Mouse (Mus musculus): Measurements from ENCODE around the gene Fxyd1. TPM values are rescaled to one million over a fixed set of nuclear protein-coding genes. Genes with fewer than 3 reads are reported as not detected.

Fxyd1 gene
- polyA plus RNA-seq, 1 experiment from 2014 or later = 12.5 TPM

DNA sequence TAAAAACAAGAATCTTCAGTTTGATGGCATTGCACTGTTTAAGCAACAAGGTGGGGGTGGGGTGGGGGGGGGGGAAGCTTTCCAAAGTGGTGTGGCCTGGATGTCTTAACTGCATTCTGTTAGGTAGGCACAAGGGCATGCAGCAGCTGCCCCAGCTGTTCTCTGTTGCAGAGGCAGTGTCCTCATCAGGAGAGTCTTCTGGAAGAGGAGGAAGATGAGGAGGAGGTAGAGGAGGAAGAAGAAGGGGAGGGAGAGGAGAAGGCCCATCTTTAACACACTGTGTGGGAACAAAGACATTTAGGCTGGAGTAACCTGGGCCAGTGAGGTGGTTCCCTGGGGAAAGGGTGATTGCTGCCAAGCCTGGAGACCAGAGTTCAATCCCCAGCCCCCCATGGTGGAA, 25.1 kb upstream of the Fxyd1 start:
- ATAC-seq (ENCODE audit: insufficient number of reproducible peaks, low FRiP score, low TSS enrichment, low read depth) (no peak), DNase-seq (ENCODE audit: low spot score) (no peak)
- Histone ChIP-seq H3K27ac (replicated peaks; ENCODE audit: low read depth, low read length) (no peak overlapping the region), H3K27me3 (ENCODE audit: control insufficient read depth, insufficient read depth, low read length) (no peaks in the 10 kb centered on the region), H3K4me3 (ENCODE audit: low read depth, low read length) (no peak overlapping the region), H3K4me2 (ENCODE audit: low read depth, severe bottlenecking) (no peak overlapping the region), H3K36me3 (ENCODE audit: control insufficient read depth, insufficient read depth, low read length) (no peaks in the 10 kb centered on the region), H3K9me3 (ENCODE audit: control insufficient read depth, low read length) (peaks cover 3% of the 10 kb centered on the region; the same call in 1 of the 2 replicates), H3K4me1 (ENCODE audit: control insufficient read depth, insufficient read depth, low read length) (0 out of 2 replicates have a peak, but pooled peaks cover 2% of the 10 kb centered on the region), H3K9ac (ENCODE audit: low read length) (no peak overlapping the region)

DNA sequence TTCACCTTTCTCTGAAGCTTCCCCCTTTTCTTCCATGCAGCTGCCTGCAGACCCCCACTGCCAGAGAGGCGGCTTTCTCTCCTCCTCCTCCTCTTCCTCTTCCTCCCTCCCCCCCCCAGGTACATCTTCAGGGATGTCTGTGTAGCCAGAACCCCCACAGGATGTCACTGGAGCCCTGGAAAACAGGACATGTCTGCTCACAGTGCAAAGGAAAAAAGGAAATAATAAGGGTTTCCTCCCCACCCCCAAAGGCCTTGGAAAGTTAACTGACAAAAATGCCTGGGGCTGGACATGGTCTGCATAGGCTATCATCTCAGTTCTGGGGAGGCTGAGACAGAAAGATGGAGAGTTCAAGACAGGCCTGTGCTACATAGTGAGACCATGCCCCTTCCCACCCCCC, 24.1 kb upstream of the Fxyd1 start:
- Histone ChIP-seq H3K36me3 (ENCODE audit: control insufficient read depth, insufficient read depth, low read length) (no peaks in the 10 kb centered on the region), H3K4me2 (ENCODE audit: low read depth, severe bottlenecking) (no peak overlapping the region), H3K27me3 (ENCODE audit: control insufficient read depth, insufficient read depth, low read length) (no peaks in the 10 kb centered on the region), H3K9ac (ENCODE audit: low read length) (no peak overlapping the region), H3K27ac (replicated peaks; ENCODE audit: low read depth, low read length) (no peak overlapping the region), H3K4me3 (ENCODE audit: low read depth, low read length) (no peak overlapping the region), H3K9me3 (ENCODE audit: control insufficient read depth, low read length) (peaks cover 3% of the 10 kb centered on the region; the same call in 1 of the 2 replicates), H3K4me1 (ENCODE audit: control insufficient read depth, insufficient read depth, low read length) (0 out of 2 replicates have a peak, but pooled peaks cover 2% of the 10 kb centered on the region)
- ATAC-seq (ENCODE audit: insufficient number of reproducible peaks, low FRiP score, low TSS enrichment, low read depth) (no peak), DNase-seq (ENCODE audit: low spot score) (no peak)
- WGBS = 54% methylated on average over 1 of the region's 1 CpGs

DNA sequence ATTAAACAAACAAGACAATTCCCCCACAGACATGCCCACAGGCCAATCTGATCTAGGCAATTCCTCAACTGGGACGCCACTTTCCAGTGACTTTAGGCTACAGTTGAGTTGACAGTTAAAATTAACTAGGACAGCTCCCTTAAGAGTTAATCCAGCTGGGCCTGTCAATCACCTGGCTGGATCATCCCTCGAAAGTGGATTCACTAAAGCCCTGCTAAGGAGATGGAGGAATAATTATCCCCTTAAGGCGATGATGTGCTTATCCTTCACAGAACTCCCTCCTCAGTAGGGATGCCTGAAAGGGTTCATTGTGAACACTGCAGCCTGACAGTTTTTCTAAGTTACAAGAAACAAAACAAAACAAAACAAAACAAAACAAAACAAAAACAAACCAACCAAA, 23.6 kb upstream of the Fxyd1 start:
- H3K9ac ChIP-seq (ENCODE audit: low read length) = no peak overlapping the region
- no peak for DNase-seq (ENCODE audit: low spot score)
- no peak overlapping the region for H3K27ac ChIP-seq (replicated peaks; ENCODE audit: low read depth, low read length)
- H3K36me3 ChIP-seq (ENCODE audit: control insufficient read depth, insufficient read depth, low read length) = no peaks in the 10 kb centered on the region
- H3K9me3 ChIP-seq (ENCODE audit: control insufficient read depth, low read length) = peaks cover 3% of the 10 kb centered on the region; the same call in 1 of the 2 replicates
- no peak for ATAC-seq (ENCODE audit: insufficient number of reproducible peaks, low FRiP score, low TSS enrichment, low read depth)
- 0 out of 2 replicates have a peak, but pooled peaks cover 2% of the 10 kb centered on the region for H3K4me1 ChIP-seq (ENCODE audit: control insufficient read depth, insufficient read depth, low read length)
- WGBS = 72% methylated on average over 3 of the region's 3 CpGs
- no peaks in the 10 kb centered on the region for H3K27me3 ChIP-seq (ENCODE audit: control insufficient read depth, insufficient read depth, low read length)
- no peak overlapping the region for H3K4me3 ChIP-seq (ENCODE audit: low read depth, low read length)
- H3K4me2 ChIP-seq (ENCODE audit: low read depth, severe bottlenecking) = no peak overlapping the region

DNA sequence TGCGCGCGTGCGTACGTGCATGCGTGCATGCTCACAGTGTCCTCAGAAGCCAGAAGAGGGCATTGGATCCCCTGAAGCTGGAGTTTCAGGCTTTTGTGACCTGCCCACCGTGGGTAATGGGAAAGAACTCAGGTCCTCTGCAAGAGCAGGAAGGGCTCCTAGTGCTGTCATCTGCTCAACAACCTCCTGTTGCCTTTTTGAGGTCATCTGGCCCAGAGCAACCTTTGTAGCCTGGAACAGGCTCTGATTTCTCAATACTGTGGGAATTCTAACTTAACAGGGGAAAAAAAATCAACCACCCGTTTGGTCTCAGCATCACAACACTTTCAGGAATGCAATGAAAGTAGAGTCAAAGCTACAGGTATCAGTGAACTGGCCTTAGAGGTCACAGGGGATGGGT, 22.7 kb upstream of the Fxyd1 start:
- H3K4me3 ChIP-seq (ENCODE audit: low read depth, low read length) = no peak overlapping the region
- ATAC-seq (ENCODE audit: insufficient number of reproducible peaks, low FRiP score, low TSS enrichment, low read depth) = no peak
- H3K27ac ChIP-seq (replicated peaks; ENCODE audit: low read depth, low read length) = no peak overlapping the region
- H3K4me1 ChIP-seq (ENCODE audit: control insufficient read depth, insufficient read depth, low read length) = 0 out of 2 replicates have a peak, but pooled peaks cover 2% of the 10 kb centered on the region
- H3K9me3 ChIP-seq (ENCODE audit: control insufficient read depth, low read length) = peaks cover 3% of the 10 kb centered on the region; the same call in 1 of the 2 replicates
- 83% methylated on average over 8 of the region's 8 CpGs for WGBS
- no peaks in the 10 kb centered on the region for H3K36me3 ChIP-seq (ENCODE audit: control insufficient read depth, insufficient read depth, low read length)
- no peak overlapping the region for H3K4me2 ChIP-seq (ENCODE audit: low read depth, severe bottlenecking)
- DNase-seq (ENCODE audit: low spot score) = no peak
- H3K27me3 ChIP-seq (ENCODE audit: control insufficient read depth, insufficient read depth, low read length) = no peaks in the 10 kb centered on the region
- no peak overlapping the region for H3K9ac ChIP-seq (ENCODE audit: low read length)

DNA sequence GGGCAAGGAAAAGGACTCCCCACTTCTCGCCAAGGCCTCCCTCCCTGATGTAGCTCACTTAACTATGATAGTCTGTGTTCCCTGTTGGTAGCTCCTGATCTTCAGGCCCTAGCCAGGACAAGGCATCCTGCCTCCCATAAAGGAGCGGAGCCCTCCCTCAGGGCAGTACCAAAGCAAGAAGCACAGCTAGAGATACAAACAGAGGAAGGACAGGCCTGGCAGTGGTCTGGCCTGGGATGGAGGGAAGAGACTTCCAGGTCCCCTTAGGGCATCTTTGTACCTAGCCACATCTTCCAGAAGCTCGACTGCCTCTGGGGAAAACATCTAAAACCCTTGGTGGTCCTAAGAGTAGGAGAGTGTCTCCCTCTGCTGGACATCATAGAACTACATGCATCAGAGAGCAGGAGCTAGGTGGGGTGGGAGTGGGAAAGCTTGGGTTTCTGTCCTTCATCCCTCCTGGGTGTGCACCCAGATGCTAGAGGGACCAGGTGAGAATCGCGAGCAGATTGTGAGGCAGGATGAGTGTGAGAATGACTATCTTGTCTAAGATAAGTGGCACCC, 21.0 kb upstream of the Fxyd1 start:
- DNase-seq (ENCODE audit: low spot score) (peak; percentile 49), ATAC-seq (ENCODE audit: insufficient number of reproducible peaks, low FRiP score, low TSS enrichment, low read depth) (peak; percentile 17; the same call in 1 of the 2 replicates)
- H3K4me2 ChIP-seq (ENCODE audit: low read depth, severe bottlenecking) = no peak overlapping the region
- no peak overlapping the region for H3K9ac ChIP-seq (ENCODE audit: low read length)
- H3K27ac ChIP-seq (replicated peaks; ENCODE audit: low read depth, low read length) = 0 out of 2 replicates have a peak overlapping the region, but pooled peaks have one; percentile 30
- H3K9me3 ChIP-seq (ENCODE audit: control insufficient read depth, low read length) = peaks cover 3% of the 10 kb centered on the region; the same call in 1 of the 2 replicates
- no peaks in the 10 kb centered on the region for H3K27me3 ChIP-seq (ENCODE audit: control insufficient read depth, insufficient read depth, low read length)
- H3K36me3 ChIP-seq (ENCODE audit: control insufficient read depth, insufficient read depth, low read length) = no peaks in the 10 kb centered on the region
- H3K4me3 ChIP-seq (ENCODE audit: low read depth, low read length) = no peak overlapping the region
- WGBS = 46% methylated on average over 5 of the region's 5 CpGs
- H3K4me1 ChIP-seq (ENCODE audit: control insufficient read depth, insufficient read depth, low read length) = 0 out of 2 replicates have a peak, but pooled peaks cover 2% of the 10 kb centered on the region

DNA sequence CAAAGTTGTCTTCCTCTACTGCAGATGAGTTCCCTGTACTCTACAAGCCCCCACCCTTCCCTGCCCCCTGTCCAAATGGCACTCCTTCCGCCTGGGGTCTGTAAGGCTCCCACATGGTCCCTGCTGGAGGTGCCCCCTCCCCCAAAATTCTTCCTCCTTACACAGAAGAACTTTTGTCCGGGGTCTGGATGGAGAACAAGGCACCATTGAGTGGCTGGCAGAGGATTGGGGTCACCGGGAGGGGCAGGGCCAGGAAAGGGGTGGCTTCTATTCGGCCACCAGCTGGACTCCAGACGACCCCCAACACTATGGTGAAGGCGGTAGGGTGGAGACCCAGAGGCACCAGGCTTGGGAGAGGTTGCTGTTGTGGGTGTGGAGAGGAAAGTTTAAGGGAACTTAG, 20.5 kb upstream of the Fxyd1 start:
- Histone ChIP-seq H3K36me3 (ENCODE audit: control insufficient read depth, insufficient read depth, low read length) (no peaks in the 10 kb centered on the region), H3K9ac (ENCODE audit: low read length) (no peak overlapping the region), H3K9me3 (ENCODE audit: control insufficient read depth, low read length) (peaks cover 3% of the 10 kb centered on the region; the same call in 1 of the 2 replicates), H3K4me2 (ENCODE audit: low read depth, severe bottlenecking) (no peak overlapping the region), H3K27ac (replicated peaks; ENCODE audit: low read depth, low read length) (0 out of 2 replicates have a peak overlapping the region, but pooled peaks have one; percentile 21), H3K4me1 (ENCODE audit: control insufficient read depth, insufficient read depth, low read length) (0 out of 2 replicates have a peak, but pooled peaks cover 2% of the 10 kb centered on the region), H3K27me3 (ENCODE audit: control insufficient read depth, insufficient read depth, low read length) (no peaks in the 10 kb centered on the region), H3K4me3 (ENCODE audit: low read depth, low read length) (no peak overlapping the region)
- no peak for DNase-seq (ENCODE audit: low spot score)
- 52% methylated on average over 6 of the region's 6 CpGs for WGBS
- peak; percentile 62 for ATAC-seq (ENCODE audit: insufficient number of reproducible peaks, low FRiP score, low TSS enrichment, low read depth)

DNA sequence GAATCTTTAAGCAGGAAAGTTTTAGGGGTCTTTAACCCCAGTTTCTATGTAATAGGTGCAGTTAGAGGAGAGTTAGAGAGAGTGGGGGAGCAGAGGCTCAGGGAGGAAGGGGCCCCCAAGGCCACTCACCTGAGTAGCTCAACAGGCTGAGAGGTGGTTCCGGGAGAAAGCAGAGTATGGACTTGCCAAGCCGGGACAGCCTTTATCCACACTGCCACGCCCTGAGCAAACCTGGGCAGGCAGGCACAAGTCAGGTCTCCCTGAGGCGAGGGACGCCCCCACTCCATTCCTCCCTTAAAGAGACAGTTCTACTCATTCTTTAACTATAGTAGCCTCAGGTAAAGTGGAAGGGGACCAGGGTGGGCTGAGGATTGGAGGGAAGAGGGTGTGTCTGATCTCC, 19.5 kb upstream of the Fxyd1 start, which contains the start of gene Fxyd3:
TSS of gene Fxyd3 (minus strand) at position 213 of the 400 bp plus-strand sequence.
- no peak within 1 kb of the TSS for H3K4me2 ChIP-seq (ENCODE audit: low read depth, severe bottlenecking)
- WGBS = 40% methylated on average over 5 of the region's 5 CpGs
- 0 out of 2 replicates have a peak within 1 kb of the TSS, but pooled peaks have one; percentile 21 for H3K27ac ChIP-seq (replicated peaks; ENCODE audit: low read depth, low read length)
- H3K27me3 ChIP-seq (ENCODE audit: control insufficient read depth, insufficient read depth, low read length) = no peaks in the 10 kb centered on the region
- H3K4me1 ChIP-seq (ENCODE audit: control insufficient read depth, insufficient read depth, low read length) = 0 out of 2 replicates have a peak, but pooled peaks cover 2% of the 10 kb centered on the region
- DNase-seq (ENCODE audit: low spot score) = no peak
- peaks cover 3% of the 10 kb centered on the region; the same call in 1 of the 2 replicates for H3K9me3 ChIP-seq (ENCODE audit: control insufficient read depth, low read length)
- no peaks in the 10 kb centered on the region for H3K36me3 ChIP-seq (ENCODE audit: control insufficient read depth, insufficient read depth, low read length)
- H3K9ac ChIP-seq (ENCODE audit: low read length) = no peak within 1 kb of the TSS
- ATAC-seq (ENCODE audit: insufficient number of reproducible peaks, low FRiP score, low TSS enrichment, low read depth) = no peak
- no peak within 1 kb of the TSS for H3K4me3 ChIP-seq (ENCODE audit: low read depth, low read length)

DNA sequence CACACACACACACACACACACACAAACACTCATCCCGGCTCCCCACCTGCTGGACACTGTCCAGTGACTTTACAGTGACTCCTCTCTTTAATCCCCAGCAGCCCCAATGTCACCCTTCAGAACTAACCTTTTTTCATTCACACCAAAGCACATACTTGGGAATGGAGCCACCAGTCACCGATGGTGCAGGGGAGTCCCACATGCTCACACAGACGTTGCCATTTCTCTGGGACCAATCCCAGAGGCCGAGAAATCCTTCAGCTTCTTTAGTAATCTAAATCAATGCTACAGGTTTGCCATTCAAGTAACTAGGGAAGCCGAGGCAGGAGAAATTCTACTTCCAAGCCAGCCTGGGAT, 17.7 kb upstream of the Fxyd1 start:
- Histone ChIP-seq H3K36me3 (ENCODE audit: control insufficient read depth, insufficient read depth, low read length) (no peaks in the 10 kb centered on the region), H3K4me1 (ENCODE audit: control insufficient read depth, insufficient read depth, low read length) (0 out of 2 replicates have a peak, but pooled peaks cover 2% of the 10 kb centered on the region), H3K27ac (replicated peaks; ENCODE audit: low read depth, low read length) (no peak overlapping the region), H3K27me3 (ENCODE audit: control insufficient read depth, insufficient read depth, low read length) (no peaks in the 10 kb centered on the region), H3K9me3 (ENCODE audit: control insufficient read depth, low read length) (no peaks in the 10 kb centered on the region), H3K4me3 (ENCODE audit: low read depth, low read length) (no peak overlapping the region), H3K9ac (ENCODE audit: low read length) (no peak overlapping the region), H3K4me2 (ENCODE audit: low read depth, severe bottlenecking) (no peak overlapping the region)
- DNase-seq (ENCODE audit: low spot score) = no peak
- ATAC-seq (ENCODE audit: insufficient number of reproducible peaks, low FRiP score, low TSS enrichment, low read depth) = no peak
- 65% methylated on average over 5 of the region's 5 CpGs for WGBS

Measured in limb, embryonic 11.5 days (tissue).